Mouse (Mus musculus): ENCODE data around the gene Lin7b.

DNA sequence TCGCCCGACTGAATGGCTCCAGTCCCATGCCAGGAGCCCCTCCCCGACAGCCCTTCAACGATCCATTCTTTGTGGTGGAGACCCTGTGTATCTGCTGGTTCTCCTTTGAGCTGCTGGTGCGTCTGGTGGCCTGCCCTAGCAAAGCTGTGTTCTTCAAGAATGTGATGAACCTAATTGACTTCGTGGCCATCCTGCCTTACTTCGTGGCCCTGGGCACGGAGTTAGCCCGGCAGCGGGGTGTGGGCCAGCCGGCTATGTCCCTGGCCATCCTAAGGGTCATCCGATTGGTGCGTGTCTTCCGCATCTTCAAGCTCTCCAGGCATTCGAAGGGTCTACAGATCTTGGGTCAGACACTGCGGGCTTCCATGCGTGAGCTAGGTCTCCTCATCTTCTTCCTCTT lies 38.6 kb upstream of the Lin7b start:
- TF ChIP-seq CTCF (IDR thresholded peaks at IDR 0.05; ENCODE audit: extremely low read depth, insufficient read depth, insufficient read length, insufficient replicate concordance) (no peak), POLR2A (IDR thresholded peaks at IDR 0.05; ENCODE audit: low read depth, low read length) (no peak)
